Mouse (Mus musculus) thymus, postnatal 4 days (tissue): Measurements from ENCODE around the gene Rnasek.

Source experiments
- DNase-seq: peaks from one replicate; pipeline ENCODE4 v3.0.0; 2021

The Rnasek gene

GRCm38 (mm10) chr11:70215301-70215700 lies 24.3 kb downstream of the Rnasek start:
- DNase-seq = no peak

- DNase-seq = no peak
Measured at GRCm38 (mm10) chr11:70214856-70215209, 24.8 kb downstream of the Rnasek start.

GRCm38 (mm10) chr11:70214191-70214855 lies 25.3 kb downstream of the Rnasek start:
- DNase-seq = no peak

- DNase-seq = no peak
Measured at GRCm38 (mm10) chr11:70213736-70214135, 25.9 kb downstream of the Rnasek start.

DNA sequence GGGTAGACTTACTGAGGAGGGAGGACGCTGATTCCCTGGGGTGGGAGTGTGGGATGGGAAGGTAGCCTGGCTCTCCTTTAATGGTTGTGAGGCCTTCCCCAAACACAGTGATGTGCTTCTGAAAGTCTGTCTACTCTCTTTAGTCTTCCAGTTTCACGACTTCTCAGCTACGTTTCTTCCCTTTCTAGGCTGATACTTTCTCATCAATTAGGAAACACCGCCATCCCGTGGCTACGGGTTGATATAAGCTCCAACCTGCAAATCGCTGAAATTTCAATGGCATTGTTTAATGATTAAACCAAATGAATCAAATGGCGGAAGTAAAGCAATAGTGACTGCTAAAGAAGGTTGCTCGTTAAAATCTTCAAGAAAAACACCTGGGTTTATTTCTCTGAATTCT lies 26.7 kb downstream of the Rnasek start:
- peak; percentile 78 for DNase-seq

GRCm38 (mm10) chr11:70212423-70212822 lies 27.2 kb downstream of the Rnasek start, which contains the start of gene Slc16a11:
Gene Slc16a11, plus strand, starts transcription at chr11:70212752.
- no peak for DNase-seq

DNA sequence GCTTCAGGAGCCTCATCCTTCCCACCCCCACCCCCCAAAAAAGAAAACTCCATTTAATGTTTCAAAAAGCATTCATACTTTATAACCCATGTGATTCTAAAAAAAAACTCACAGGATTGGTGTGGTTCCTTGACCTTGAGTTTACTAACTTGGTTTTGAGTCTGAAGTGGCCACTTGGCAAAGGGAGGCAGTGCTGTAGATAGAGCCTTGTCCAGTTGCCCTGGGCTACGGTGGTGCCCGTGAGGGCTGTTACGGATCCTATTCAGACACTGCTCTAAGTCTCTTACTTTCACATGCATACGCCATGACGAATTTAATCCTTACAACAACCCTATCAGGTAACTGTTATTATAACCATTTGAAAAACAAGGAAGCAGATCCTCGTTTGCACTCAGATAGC lies 27.7 kb downstream of the Rnasek start:
- no peak for DNase-seq

DNA sequence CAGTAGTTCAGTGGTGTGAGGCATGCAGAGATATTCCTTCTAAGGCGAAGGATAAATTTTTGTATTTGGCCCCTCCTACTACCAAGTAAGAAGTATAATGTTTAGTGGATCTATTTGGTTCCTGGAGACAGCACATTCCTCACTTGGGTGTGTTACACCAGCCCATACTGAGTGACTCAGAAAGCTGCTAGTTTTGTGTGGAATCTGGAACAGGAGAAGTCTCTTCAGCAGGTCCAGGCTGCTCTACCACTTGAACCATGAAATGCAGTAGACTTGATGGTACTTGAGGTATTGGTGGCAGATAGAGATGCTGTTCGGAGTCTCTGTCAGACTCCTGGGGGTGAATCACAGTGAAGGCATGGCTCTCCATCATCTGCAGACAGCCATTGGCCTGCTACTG lies 29.0 kb downstream of the Rnasek start:
- no peak for DNase-seq

- no peak for DNase-seq
Measured at GRCm38 (mm10) chr11:70208778-70209388, 30.8 kb downstream of the Rnasek start.

GRCm38 (mm10) chr11:70207283-70207682 lies 32.4 kb downstream of the Rnasek start:
- DNase-seq = no peak

DNA sequence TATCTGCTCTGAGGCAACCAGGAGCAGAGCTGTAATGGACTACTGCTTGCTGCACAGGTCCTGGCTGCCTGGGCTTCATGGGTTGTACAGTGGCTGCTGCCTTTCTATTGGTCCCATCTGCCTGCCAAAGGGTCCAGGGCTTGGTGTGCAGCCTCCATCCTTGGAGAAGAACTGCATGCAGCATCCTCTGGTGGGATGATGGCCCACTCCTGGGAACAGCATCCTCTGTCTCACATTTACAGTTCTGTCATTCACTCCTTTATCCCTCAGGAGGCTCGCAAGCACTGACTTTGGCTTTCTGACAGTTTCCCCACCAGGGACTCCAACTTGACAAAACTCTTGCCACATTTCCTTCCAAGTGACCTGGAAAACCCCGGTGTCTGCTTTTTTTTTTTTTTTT lies 32.8 kb downstream of the Rnasek start:
- DNase-seq = no peak

GRCm38 (mm10) chr11:70201691-70202090 lies 38.0 kb downstream of the Rnasek start:
- peak; percentile 93 for DNase-seq

DNA sequence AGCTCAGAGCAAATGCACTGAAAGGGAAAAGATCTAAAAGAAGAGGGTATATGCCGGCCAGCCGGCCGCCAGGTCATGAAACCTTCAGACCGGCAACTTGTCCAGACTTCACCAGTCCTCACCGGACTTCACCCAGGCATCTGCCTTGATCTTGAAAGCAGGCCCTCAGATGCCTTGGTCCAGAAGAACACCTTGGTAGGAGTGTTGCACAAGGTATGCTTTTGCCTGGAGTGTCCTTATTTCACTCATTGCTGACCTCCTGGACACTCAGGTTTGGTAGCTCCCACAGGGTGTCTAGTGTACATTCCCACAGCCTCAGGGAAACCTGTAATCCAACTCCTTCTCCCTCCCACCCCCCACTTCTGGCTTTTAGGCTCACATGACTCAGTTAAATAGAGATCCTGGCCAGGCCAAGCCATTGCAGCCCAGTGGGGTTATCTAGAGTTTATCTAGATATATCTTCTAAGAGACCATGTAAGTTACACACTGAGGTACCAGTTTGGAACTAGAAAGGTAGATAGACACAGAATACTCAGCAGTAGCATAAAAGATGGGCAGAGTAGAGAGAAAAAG lies 39.5 kb downstream of the Rnasek start:
- DNase-seq = no peak

DNA sequence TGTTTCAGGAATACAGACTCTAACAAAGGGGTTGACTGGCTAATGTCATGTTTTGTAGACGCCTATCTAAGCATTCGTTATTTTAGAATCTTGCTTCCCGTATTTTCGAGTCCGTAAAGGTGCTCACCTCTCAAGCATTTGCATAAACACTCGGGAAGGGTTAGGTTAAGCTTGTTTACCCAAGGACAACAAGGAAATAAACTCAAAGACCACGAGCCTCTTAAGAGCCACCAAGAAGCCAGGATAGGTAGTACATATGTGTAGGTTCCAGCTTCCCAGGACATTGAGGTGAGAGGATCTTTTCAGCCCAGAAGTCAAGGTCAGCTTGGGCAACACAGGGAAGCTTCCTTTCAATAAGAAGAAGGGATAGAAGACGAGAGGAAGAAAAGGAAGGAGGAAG lies 40.5 kb downstream of the Rnasek start:
- DNase-seq = no peak

DNA sequence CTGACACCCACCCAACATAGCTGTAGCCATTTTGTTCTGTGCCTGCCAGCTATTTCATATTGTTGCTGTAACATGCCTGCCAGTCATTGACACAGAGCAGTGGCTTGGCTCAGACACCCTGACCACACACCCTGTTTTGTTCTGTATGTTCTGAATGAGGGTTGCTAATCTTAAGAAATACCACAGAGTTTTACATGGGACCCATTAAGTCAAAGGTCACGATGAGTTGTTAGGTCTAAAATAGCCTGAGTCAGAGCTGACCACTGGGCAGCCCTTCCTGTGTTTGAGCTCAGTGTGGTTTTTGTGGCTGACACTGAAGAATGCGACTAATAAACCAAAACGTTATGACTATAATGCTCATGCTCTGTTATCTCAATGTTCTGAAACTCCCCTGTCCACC lies 41.3 kb downstream of the Rnasek start:
- DNase-seq = no peak

DNA sequence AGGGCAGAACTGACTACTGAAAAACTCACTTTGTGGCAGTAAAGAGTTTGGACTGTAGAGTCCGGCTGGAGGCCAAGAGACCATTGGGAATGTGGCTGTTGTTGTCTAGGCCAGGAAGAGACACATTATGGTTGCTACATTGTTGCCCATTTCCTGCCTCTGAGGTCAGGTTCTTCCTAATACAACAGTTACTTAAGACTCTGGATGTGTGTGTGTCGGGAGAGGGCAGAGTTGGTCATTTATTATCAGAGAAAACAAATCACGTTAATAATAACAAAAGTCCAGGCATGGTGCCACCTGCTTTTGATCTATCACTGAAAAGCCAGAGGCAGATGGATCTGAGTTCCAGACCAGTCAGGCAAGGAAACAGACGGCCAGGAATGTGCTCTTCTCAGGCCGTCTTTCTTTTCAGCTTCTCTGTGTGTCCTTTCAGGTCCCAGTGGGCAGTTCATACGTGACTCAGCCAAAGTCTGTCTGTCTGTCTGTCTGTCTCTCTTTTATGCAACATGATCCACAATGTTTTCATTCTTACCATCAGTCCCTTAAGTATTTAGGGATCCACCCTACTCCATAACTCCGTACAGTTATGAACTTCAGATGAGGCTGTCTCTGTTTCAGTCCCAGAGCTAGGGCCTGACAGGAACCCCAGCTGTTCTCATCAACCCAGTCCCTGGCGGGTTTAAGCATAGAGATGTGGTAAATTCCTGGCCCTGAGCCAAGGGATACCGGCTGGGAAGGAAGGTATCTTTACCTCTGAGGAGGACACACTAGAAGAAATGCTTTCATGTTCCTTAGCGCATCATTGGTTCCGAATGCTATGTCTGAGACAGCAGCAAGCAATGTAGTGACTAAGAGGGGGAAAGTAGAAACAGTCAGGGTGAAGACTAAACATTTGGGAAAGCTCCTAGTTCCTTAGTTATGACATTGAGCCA lies 46.0 kb downstream of the Rnasek start:
- no peak for DNase-seq

- no peak for DNase-seq
Measured at GRCm38 (mm10) chr11:70192157-70192556, 47.5 kb downstream of the Rnasek start.

DNA sequence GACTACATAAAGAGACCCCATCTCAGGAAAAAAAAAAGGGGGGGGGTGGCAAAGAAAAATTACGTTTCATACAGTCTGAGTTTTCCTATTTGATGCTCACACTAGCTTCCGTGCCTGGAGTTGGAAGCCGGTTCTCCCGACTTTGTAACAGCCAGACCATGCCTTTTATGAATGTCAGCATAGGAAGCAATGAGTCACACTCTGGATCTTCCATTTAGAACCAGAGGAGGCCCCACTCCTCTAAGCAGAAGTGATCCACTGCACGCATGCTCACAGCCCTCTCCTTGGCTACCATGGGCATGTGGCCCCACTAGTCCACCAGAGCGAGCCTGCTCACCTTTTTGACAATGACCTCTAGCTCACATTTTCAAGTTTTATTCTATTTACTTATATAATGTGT lies 48.5 kb downstream of the Rnasek start:
- no peak for DNase-seq

- DNase-seq = no peak
Measured at GRCm38 (mm10) chr11:70189319-70190134, 50.1 kb downstream of the Rnasek start.
